Mouse (Mus musculus) kidney, embryonic 14.5 days (tissue): ENCODE results near the gene Atp6ap1l. TPM values are rescaled to one million over a fixed set of nuclear protein-coding genes. Genes with fewer than 3 reads are reported as not detected.
A peak's percentile ranks its signal among the peaks of the same experiment; 100 is the strongest.
"Not testable (repeated sequence)": the region's sequence is repeated elsewhere in the genome, so short reads cannot be mapped to it uniquely, and the experiment has no call there.

Experiments used
- ATAC-seq: fragments of 200-750 bp; cut with Nextera tagmentation; 2 replicates; pipeline ENCODE4 v1.8.0; 2017; ENCODE audit warnings: moderate number of reproducible peaks, mild to moderate bottlenecking, moderate TSS enrichment, moderate library complexity; ENCODE audit not compliant: low FRiP score, low TSS enrichment
- H3K27ac ChIP-seq: fragments of 300-500 bp; sonication (generic); 2 replicates; pipeline ENCODE4 v1.5.1; 2014; ENCODE audit warnings: low read depth, mild to moderate bottlenecking, low read length, moderate library complexity, mixed read lengths
- H3K27me3 ChIP-seq: fragments of 300-500 bp; sonication (generic); 2 replicates; pipeline ENCODE4 v1.6.1; 2014; ENCODE audit warnings: mild to moderate bottlenecking, low read length; ENCODE audit not compliant: control insufficient read depth, insufficient read depth
- H3K36me3 ChIP-seq: fragments of 300-500 bp; sonication (generic); 2 replicates; pipeline ENCODE4 v1.6.1; 2014; ENCODE audit warnings: low read length, mixed read lengths; ENCODE audit not compliant: control insufficient read depth, insufficient read depth
- H3K4me1 ChIP-seq: fragments of 300-500 bp; sonication (generic); 2 replicates; pipeline ENCODE4 v1.6.1; 2014; ENCODE audit warnings: low read length, mixed read lengths; ENCODE audit not compliant: control insufficient read depth, insufficient read depth
- H3K4me2 ChIP-seq: fragments of 300-500 bp; sonication (generic); replicated peaks from 2 replicates; pipeline ENCODE4 v1.6.1; 2014; ENCODE audit warnings: low read depth, mild to moderate bottlenecking, low read length
- H3K4me3 ChIP-seq: fragments of 300-500 bp; sonication (generic); 2 replicates; pipeline ENCODE4 v1.5.1; 2014; ENCODE audit warnings: mild to moderate bottlenecking, low read length
- H3K9ac ChIP-seq: fragments of 300-500 bp; sonication (generic); 2 replicates; pipeline ENCODE4 v1.6.1; 2014; ENCODE audit warnings: low read depth, mild to moderate bottlenecking, low read length, moderate library complexity
- H3K9me3 ChIP-seq: fragments of 300-500 bp; sonication (generic); 2 replicates; pipeline ENCODE4 v1.6.1; 2016; ENCODE audit warnings: low read length; ENCODE audit not compliant: control insufficient read depth
- WGBS: fragments of 180-500 bp; shearing (Covaris S2); extraction: QIAGEN DNeasy Blood & Tissue Kit; methylation state at CpG from one replicate; pipeline ENCODE4 v1.1.7; 2014; 5-methylcytosine and 5-hydroxymethylcytosine counted together
- polyA plus RNA-seq: library from polyadenylated mRNA; unstranded; fragments of >200 nt; fragmentation: Nextera tagmentation; extraction: Ambion mirVana; gene quantifications from 2 replicates; pipeline ENCODE4 v1.2.1, GENCODE M21; 2014

The Atp6ap1l gene
- polyA plus RNA-seq, 1 experiment from 2014 or later, result not detected

DNA sequence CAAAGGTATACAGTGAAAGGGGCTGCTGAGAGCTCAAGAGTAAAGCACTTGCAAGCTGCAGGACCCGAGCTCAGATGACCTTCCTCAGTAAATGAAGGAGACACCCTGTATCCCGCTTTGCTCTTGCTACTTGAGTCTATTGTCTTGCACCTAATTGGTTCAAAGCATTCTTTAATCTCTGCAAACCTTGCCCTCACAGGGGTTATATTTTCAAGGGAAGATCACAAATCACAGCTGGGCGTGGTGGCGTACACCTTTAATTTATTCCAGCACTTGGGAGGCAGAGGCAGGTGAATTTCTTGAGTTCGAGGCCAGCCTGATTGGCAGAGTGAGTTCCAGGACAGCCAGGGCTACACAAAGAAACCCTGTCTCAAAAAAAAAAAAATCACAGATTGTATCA, 20.0 kb upstream of the Atp6ap1l start:
- 92% methylated on average over 5 of the region's 5 CpGs for WGBS
- H3K4me3 ChIP-seq, result no peak overlapping the region
- peaks cover 38% of the 10 kb centered on the region for H3K36me3 ChIP-seq
- H3K9me3 ChIP-seq, result no peaks in the 10 kb centered on the region
- H3K9ac ChIP-seq, result no peak overlapping the region
- H3K27ac ChIP-seq, result no peak overlapping the region
- H3K27me3 ChIP-seq, result no peaks in the 10 kb centered on the region
- H3K4me1 ChIP-seq, result no peaks in the 10 kb centered on the region
- H3K4me2 ChIP-seq, result no peak overlapping the region
- ATAC-seq, result no peak

DNA sequence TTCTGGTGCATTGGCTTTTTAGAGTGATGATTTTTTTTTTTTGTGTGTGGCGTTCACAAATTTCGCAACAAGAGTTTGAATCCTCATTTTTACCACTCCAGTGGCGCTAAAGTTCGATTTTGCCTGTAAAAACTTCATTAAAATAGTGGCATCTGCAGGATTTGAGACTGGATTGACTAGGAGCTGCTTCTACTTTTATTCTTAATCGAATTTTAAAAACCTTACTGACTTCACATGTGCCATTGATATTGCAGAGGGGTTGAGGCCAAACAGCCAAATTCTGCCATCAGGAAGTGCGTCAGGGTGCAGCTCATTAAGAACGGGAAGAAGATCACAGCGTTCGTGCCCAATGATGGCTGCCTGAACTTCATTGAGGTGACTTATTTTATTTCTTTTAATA, 18.9 kb upstream of the Atp6ap1l start:
- H3K9ac ChIP-seq, result peak overlapping the region; percentile 96
- H3K36me3 ChIP-seq, result peaks cover 38% of the 10 kb centered on the region
- peak overlapping the region; percentile 77; the same call in 1 of the 2 replicates for H3K27ac ChIP-seq
- H3K27me3 ChIP-seq, result no peaks in the 10 kb centered on the region
- no peaks in the 10 kb centered on the region for H3K9me3 ChIP-seq
- no peaks in the 10 kb centered on the region for H3K4me1 ChIP-seq
- WGBS, result 51% methylated on average over 9 of the region's 9 CpGs
- H3K4me2 ChIP-seq, result peak overlapping the region; percentile 57
- peak overlapping the region; percentile 91 for H3K4me3 ChIP-seq
- no peak for ATAC-seq

DNA sequence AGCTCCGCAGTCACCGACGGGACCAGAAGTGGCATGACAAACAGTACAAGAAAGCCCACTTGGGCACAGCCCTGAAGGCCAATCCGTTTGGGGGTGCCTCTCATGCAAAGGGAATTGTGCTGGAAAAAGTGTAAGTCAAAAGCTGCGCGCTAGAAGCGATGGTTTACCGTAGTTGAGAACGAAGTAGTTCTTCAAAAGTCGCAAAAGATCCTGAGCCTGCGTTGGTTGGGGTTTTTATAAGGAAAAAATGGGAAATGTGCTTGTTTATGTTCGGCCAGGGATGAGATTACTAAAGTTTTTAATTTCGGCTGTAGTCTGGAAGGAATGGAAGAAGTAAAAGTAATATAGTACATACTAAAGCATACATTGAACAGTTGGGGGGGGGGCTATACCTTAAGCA, 18.5 kb upstream of the Atp6ap1l start:
- Histone ChIP-seq H3K36me3 (peaks cover 36% of the 10 kb centered on the region), H3K4me2 (peak overlapping the region; percentile 57), H3K4me3 (peak overlapping the region; percentile 91), H3K27ac (peak overlapping the region; percentile 77), H3K9ac (peak overlapping the region; percentile 96)
- WGBS, result under 1% methylated on average over 13 of the region's 13 CpGs
- not testable (repeated sequence) for H3K4me1 ChIP-seq, H3K27me3 ChIP-seq, H3K9me3 ChIP-seq, ATAC-seq

DNA sequence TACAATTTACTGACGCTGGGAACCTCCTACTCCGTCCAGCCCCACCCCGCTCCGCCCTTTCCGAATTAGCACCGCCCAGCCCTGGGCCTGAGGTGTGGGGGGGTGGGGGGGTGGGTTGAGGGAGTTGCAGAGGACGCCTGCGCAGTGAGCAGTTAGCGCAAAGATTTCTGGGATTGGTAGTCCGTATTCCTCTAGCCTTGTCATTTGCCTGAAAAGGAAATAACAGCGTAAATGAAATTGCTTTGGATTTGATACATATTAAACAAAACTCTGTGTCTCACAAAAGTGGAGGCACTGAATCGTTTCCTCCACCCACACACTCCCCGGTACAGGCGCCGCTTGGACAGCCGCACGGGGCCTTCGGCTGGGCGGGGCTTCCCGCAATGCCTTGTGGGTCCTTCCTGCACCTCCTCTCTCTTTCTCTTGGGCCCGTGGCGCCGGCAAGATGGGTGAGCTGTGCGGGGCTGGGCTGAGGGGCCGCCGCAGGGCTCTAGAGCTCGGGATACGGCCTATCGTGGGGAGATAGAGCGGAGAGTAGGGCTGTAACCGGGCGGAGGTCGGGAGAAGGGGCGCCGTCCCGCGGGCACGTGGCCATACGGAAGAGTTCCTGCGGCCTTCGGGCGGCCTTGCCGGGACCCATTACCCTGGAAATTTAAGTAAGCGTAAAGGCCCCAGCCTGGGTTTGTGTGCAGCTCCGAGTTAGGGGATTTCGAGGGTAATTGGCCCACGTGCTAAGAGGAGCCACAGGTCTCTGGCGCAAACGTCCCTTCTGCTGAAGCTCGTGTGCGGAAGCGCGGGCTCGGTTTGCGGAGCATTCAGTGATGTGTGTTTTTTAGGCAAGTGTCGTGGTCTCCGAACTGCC, 17.8 kb upstream of the Atp6ap1l start, which contains the start of gene Rps23:
Rps23 (plus strand) TSS at position 208 of the 862 bp plus-strand sequence.
- peak within 1 kb of the TSS; percentile 57 for H3K4me2 ChIP-seq
- H3K4me3 ChIP-seq, result peak within 1 kb of the TSS; percentile 91
- H3K27me3 ChIP-seq, result no peaks in the 10 kb centered on the region
- ATAC-seq, result peak; percentile 98
- peaks cover 35% of the 10 kb centered on the region for H3K36me3 ChIP-seq
- WGBS, result under 1% methylated on average over 57 of the region's 57 CpGs
- H3K9ac ChIP-seq, result peak within 1 kb of the TSS; percentile 96
- H3K9me3 ChIP-seq, result no peaks in the 10 kb centered on the region
- H3K27ac ChIP-seq, result peak within 1 kb of the TSS; percentile 77
- H3K4me1 ChIP-seq, result no peaks in the 10 kb centered on the region

DNA sequence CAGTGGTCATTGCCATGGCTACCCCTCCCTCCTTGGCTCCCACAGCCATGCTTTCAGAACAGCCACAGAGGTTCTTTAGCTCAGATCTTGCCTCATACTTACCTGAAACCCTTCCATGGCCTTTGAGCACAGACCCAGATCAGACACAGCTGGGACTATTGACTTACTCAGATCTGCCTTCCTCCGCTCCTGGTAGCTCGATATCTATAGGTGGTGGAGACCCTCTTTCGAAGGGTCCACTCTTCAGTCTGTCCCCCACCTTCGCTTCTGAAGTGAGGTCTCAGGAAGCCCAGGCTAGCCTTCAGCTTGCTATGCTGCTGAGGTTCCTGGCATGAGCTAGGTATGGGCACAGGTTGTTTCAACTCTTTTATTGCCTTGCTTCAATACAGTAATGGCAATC, 9.6 kb upstream of the Atp6ap1l start:
- Histone ChIP-seq H3K9ac (no peak overlapping the region), H3K4me3 (no peak overlapping the region), H3K27me3 (no peaks in the 10 kb centered on the region), H3K4me1 (no peaks in the 10 kb centered on the region), H3K9me3 (no peaks in the 10 kb centered on the region), H3K4me2 (no peak overlapping the region), H3K27ac (no peak overlapping the region), H3K36me3 (no peaks in the 10 kb centered on the region)
- no peak for ATAC-seq
- 93% methylated on average over 4 of the region's 4 CpGs for WGBS

DNA sequence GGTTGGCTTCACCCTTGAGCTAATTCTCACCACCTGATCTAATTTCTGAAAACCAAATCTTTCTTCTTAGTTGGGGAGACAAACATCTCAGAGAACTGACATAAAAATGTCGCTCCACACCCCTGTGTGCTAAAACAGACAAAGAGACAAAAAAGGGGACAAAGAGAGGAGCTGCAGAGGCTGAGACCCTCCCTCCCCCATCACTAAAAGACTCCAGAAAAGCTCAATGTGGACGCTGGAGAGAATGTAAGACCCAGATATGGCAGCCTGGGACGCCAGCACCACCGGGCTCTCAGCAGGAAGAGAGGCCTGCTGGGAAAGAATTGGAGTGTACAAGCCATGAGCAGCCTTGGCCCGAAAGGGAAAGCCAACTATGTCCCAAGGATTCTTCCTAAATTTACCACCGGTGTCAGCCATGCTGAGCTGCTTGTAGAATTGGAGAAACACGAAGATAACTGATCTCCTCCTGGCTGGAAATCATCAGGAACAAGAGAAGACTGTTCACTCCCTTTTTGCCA, 8.6 kb upstream of the Atp6ap1l start:
- WGBS, result 65% methylated on average over 7 of the region's 7 CpGs
- no peak overlapping the region for H3K4me2 ChIP-seq
- ATAC-seq, result no peak
- H3K27ac ChIP-seq, result no peak overlapping the region
- H3K27me3 ChIP-seq, result no peaks in the 10 kb centered on the region
- no peaks in the 10 kb centered on the region for H3K4me1 ChIP-seq
- H3K9ac ChIP-seq, result no peak overlapping the region
- H3K9me3 ChIP-seq, result no peaks in the 10 kb centered on the region
- H3K36me3 ChIP-seq, result no peaks in the 10 kb centered on the region
- H3K4me3 ChIP-seq, result no peak overlapping the region

DNA sequence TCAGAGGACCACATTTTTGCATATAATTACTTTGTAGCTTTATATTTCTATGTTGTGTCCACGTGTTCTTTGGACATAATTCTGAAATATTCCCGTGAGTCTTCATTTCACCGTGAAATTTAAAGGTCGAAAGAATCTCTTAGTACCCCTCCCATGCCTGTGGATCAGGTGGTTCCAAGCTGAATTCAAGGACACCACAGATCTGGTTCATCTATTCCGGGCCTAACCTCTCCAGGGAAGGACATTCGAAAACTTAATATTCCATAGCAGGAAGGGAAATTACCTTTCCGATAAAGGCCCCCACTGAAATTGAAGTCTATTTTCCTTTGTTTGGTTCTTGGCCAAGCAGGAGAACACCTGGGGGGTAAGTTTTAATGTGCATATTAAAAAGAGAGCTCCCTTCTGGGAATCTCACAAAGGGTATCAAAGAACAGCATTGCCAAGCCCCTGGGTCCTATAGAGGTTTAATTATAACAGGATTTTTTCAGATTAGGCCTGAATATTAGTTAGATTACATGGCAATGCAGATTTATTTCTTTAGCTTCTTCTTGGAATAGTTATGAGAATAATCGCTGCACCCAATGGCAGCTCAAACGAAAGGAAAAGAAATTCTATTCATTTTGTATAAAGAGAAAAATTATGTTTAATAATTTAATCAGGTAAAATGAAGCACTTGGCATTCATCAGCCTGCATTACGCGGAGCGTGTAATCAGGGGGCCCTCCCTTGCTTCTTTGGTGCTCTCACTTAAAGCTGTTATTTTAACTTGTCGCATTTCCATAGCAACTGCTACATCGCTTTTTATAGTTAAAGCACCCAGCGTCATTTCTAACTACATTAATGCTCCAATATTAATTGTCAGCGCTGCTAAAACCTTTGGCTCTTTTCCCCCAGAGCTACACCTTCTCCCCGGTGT, 7.9 kb upstream of the Atp6ap1l start:
- WGBS, result 83% methylated on average over 17 of the region's 17 CpGs
- Histone ChIP-seq H3K27me3 (no peaks in the 10 kb centered on the region), H3K4me1 (no peaks in the 10 kb centered on the region), H3K36me3 (no peaks in the 10 kb centered on the region), H3K27ac (no peak overlapping the region), H3K9me3 (no peaks in the 10 kb centered on the region), H3K4me2 (no peak overlapping the region), H3K9ac (no peak overlapping the region), H3K4me3 (no peak overlapping the region)
- ATAC-seq, result no peak

DNA sequence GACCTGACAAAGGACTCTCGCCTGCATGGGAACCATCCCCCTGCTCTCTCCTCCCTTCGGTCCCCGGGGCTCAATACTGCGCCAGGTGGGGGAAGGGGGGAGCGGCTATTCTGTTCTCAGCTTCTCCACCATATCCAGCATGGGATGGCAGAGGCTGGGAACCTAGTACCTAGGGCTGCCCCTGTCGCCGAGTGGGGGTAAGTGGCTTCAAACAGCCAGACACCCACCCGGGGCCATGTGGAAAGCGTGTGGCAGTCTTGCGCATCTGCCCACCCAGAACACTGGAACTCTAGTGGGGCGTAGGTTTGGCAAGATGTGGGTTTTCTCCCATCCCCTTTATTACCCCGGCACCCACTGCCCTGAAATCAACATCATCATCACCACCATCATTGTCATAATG, 2.2 kb upstream of the Atp6ap1l start:
- Histone ChIP-seq H3K9me3 (no peaks in the 10 kb centered on the region), H3K27ac (no peak overlapping the region), H3K9ac (no peak overlapping the region), H3K27me3 (no peaks in the 10 kb centered on the region), H3K4me3 (no peak overlapping the region), H3K4me2 (no peak overlapping the region), H3K4me1 (no peaks in the 10 kb centered on the region), H3K36me3 (no peaks in the 10 kb centered on the region)
- 91% methylated on average over 12 of the region's 12 CpGs for WGBS
- no peak for ATAC-seq
